Mouse (Mus musculus) lung, postnatal 14 days (tissue): ENCODE data around the gene Zfand6.

Source experiments
- DNase-seq: peaks from one replicate; pipeline ENCODE4 v3.0.0; 2021

Gene Zfand6

DNA sequence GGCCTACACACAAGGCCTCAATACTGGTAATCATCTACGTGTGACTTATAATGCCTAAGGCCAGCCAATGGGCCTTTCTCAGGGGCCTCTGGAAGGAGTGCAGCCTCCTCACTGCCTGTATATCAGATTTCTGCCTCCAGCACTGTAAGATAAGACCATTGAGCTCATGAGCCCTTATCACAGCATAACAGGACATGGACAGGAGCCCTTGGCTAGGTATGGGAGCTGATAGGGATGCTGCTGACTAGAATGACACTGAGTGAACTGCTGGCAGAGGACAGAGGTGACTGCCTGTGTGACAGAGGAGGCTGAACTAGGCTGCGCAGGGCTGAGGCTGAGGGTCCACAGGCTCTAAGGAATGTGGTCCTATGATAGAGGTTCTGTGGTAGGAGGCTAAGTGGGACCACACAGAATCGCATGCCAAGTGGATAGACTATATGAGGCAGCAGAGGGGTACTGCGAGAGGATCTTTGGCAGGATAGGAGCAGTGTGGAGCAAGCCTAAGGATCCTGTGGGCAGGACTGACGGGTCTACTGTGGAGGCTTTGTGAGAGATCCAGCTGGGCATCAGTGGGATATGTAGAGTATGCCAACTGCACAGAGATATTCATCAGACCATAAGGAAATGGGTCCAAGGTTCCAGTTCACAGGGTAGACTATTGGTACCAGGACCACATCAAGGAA, 102.5 kb downstream of the Zfand6 start:
- no peak for DNase-seq

DNA sequence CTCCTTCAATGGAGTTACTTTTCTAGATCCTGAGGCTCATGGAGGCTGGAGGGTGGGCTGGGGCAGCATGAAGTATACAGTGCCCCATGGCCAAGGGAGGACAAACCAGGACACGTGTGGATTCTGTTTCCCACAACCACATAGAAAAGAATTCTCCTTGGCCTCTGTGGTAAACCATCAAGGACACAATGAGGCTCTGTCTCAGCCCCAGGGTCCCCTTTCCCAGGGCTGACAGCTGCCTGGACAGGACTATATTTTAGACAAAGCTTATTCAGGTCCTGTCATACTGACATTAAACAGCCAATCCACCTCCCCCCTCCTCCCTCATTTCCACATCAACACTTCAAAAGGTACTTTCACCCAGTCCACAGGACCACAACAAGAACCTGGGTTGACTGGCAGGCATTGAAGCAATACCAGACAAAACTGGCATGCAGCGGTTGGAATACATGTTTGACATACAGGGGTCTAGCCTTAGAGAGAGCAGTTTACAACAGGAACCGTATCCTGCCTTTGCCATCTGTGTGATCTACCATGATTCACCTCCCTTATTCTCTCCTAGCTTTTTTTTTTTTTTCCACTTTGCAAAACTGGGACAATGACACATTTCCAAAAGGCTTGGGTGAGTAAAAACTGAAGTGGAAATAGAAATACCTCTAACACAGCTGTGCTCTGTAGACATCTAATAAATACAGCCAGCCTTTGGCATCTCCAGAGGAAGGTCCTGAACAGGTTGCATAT, 103.2 kb downstream of the Zfand6 start:
- no peak for DNase-seq

DNA sequence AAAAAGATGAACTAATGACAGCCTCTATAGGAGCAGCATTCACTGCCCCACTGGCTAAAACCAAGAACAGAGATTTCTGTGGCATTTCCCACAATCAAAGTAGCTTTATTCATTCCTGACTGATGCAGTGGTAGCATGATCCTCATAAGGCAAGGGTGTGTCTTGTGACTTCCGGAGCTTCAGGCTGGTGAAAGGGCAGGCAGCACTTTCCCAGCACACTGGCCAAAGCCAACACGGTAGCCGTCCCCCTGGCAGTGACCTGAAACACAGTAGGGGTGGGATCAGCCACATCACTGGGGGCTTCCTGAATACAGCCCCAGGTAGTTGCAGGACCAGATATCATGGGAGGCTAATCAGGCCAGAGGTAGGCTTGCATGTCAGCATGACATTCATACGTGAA, 104.7 kb downstream of the Zfand6 start:
- no peak for DNase-seq

DNA sequence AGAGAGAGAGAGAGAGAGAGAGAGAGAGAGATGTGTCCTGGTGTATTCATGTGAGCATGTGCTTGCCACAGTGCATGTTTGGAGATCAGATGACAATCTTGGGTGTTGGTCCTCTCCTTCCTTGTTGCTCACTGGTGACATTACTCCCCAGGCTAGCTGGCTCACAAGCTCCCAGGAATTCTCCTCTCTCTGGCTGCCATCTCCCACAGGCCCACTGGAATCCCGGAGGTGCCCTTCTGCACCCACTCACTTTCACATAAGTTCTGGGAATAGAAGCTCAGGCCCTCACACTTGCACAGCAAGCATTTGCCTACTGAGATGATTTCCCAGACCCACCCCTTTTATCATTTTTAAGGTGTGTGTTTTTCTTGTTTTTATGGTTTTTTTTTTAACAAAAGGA, 110.0 kb downstream of the Zfand6 start:
- no peak for DNase-seq

DNA sequence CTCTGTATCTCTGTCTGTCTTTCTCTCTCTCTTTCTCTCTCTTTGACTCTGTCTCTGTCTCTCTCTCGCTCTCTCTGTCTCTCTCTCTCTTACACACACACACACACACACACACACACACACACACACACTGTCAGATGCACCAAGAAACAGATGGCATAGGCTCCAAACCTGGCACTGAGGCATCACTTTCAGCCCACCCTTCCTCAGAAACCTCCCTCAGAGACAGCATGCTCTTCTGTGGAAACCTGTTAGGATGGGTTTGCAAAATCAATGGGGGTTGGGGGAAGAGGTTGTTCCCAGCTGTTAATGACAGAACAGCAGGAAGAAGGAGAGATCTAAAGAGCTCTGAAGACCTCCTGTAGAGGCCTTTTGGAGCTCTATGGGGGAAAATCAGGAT, 110.9 kb downstream of the Zfand6 start:
- DNase-seq = no peak

DNA sequence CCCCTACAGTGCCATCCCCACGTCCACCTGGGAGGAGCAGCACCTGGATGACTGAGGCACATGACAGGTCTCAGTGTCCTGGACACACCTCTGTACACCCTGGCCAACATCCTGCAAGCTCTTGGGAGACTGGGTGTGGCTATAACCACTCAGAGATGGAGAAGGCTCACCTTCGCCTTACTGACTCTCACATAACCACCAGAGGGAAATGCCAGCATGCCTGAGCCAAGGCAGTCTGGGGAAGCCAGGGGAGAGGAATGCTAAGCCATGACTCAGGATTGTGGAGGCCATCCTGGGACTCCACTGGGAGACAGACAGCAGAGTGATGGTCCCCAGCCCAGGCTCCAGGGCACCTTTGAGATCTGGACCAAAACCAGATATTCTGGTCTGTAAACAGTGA, 112.7 kb downstream of the Zfand6 start:
- no peak for DNase-seq

DNA sequence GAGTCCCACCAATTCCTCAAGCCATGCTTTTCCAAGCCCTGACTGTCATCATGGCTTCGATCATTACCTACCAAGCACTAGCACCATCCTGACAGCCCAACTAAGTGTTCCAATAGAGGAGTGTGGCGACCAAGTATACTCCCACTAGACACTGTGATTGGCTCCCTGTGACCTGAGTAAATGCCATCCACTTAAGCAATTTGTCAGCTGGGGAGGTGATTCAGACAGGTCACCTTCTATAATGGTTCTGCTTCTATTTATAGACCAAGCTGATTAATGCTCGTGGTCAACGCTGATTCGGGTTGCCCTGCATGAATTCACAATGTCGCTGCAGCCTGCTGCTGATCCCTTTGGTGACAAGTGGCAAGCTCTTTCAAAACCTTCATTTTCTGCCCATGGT, 123.6 kb downstream of the Zfand6 start:
- DNase-seq = no peak

DNA sequence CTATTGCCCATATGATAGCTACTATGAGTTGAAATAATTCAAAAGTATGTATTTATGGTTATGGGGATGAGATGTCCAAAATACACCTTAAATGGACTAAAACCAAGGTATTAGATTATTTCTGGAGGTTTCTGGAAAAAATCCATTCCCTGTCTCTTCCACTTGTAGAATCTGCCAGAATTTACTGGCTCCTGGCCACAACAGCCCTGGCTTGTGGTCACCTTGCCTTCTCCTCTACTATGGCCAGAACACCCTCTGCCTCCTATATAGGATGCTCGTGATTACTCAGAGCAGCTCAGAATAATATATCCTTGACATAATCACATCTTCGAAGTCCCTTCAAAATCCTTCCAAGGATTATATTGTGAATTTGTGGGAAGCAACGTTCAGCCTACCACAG, 125.5 kb downstream of the Zfand6 start:
- no peak for DNase-seq
